Mouse (Mus musculus) lung, postnatal 0 days (tissue): Measurements from ENCODE around the gene Gm20388.

Experiments
- CTCF ChIP-seq: IDR thresholded peaks from 2 replicates; pipeline ENCODE4 v1.5.1; 2016; ENCODE audit warnings: antibody characterized with exemption, mild to moderate bottlenecking
- EP300 ChIP-seq: IDR thresholded peaks from 2 replicates; pipeline ENCODE4 v1.6.1; 2016; ENCODE audit warnings: antibody characterized with exemption, mild to moderate bottlenecking, control low read depth

GRCm38 (mm10) chr8:124229883-124230282 lies 4319.2 kb downstream of the Gm20388 start:
- TF ChIP-seq EP300 (no peak), CTCF (no peak)
